Mouse (Mus musculus) right cerebral cortex, postnatal 14 days (tissue): ENCODE measurements around the gene Secisbp2l.

ENCODE experiments used
- DNase-seq: peaks from one replicate; pipeline ENCODE4 v3.0.0; 2022

Gene Secisbp2l

DNA sequence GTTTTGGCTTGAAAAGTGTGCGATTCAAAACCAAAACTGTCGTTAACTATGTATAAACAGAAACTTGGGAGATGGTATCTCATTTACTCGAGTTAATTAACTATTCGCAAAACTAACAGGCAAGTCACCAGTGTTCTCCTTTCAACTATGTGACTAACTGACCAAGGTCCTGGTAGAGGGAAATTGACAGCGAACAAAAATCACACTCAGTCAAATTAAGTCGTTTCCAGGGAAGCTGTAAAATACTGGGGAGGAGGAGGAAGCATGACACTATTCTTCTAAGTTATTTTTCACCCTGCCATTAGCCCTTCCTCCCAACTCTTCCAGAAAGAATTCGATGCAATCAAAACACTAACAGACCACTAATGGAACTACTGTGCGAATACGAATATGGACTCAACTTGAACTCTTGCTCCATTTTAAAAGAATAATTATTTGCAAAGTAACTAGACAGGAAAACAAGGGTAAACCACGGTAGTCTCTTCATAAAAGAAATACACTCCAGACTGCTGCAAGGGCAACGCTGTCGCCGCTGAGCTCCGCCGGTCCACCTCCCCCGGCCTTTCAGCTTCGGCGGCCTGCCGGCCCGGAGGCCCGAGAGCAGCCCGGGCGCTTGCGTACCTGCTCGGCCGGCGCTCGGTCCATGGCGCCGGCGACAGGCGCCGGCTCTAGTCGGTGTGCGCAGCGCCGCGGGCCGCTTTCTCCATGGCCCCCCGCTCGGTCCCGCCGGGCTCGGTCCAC, 522 bp downstream of the Secisbp2l start:
- no peak for DNase-seq

GRCm38 (mm10) chr2:125781006-125781405, 1.7 kb downstream of the Secisbp2l start:
- DNase-seq, result no peak

- no peak for DNase-seq
Measured at GRCm38 (mm10) chr2:125778380-125778779, 4.3 kb downstream of the Secisbp2l start.

- DNase-seq, result no peak
Measured at GRCm38 (mm10) chr2:125777018-125777417, 5.7 kb downstream of the Secisbp2l start.

GRCm38 (mm10) chr2:125775661-125776060, 7.0 kb downstream of the Secisbp2l start:
- DNase-seq, result no peak

GRCm38 (mm10) chr2:125774846-125775245, 7.8 kb downstream of the Secisbp2l start:
- DNase-seq, result no peak

GRCm38 (mm10) chr2:125765029-125765428, 17.6 kb downstream of the Secisbp2l start:
- DNase-seq, result no peak

DNA sequence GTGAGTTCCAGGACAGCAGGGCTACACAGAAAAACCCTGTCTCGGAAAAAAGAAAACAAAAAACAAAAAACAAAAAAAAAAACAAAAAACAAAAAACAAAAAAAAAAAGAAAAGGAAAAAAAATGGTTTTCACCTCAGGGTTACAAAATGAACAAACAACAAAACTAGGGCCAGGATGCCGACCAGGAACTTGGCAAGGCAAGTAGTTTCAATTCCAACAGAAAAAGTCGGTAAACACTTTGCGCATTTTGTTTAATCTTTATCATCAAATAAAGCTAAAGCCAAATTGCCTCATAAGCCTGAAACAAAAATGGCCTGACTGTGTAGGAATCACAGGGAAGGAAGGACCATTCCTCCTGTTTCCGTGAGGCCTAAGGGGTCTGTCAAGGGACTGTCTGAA, 18.1 kb downstream of the Secisbp2l start:
- no peak for DNase-seq

DNA sequence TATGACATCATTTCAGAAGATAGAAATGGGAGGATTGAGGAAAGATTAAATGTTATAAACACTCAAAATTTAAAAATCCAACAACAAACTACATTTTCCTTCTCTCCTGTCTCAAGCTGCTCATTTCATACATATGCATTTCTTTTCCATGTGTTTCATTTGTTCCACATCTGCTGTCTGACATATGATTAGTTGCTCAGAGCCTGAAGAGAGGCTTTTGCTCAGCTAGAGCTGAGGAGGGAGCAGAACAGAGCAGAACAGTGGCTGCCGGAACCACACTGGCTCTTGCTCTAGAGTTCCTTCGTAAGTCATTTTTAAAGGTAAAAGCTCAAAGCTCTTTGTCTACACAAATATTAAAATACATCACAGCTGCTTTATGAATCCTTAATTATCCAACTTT, 33.3 kb downstream of the Secisbp2l start:
- no peak for DNase-seq

- no peak for DNase-seq
Measured at GRCm38 (mm10) chr2:125739338-125739737, 43.3 kb downstream of the Secisbp2l start.

- DNase-seq, result no peak
Measured at GRCm38 (mm10) chr2:125738718-125739117, 44.0 kb downstream of the Secisbp2l start.

- DNase-seq, result no peak
Measured at GRCm38 (mm10) chr2:125736025-125736343, 46.7 kb downstream of the Secisbp2l start.

DNA sequence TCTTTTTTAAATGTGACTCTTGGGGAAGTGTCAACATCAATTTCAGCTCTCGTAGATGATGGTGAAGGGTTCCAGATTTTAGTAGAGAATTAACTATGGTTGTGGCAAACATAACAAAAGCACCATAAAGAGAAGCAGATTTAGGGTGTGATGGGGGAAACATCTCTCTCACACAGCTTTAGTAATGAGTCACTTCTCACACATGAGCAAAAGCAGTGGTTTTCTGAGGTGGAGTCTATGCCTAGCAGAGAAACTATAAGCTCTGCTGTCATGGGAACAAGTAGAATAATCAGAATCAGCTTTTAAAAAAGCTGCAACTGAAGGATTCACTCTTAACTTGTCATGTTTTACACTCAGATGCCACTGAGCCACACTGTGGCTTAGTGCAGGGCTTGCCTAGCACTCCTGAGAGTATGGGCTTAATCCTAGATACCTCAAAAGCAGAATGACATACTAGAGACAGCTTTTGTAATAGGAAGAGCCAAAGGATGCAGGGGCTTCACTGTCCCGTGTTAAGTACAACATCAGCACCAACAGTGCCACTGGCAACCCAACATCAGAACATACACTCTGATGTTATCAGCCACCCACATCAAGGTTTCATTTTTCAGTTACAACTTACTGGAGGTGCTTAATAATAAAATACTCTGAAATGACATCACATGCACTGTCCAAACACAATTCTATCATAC, 47.2 kb downstream of the Secisbp2l start:
- DNase-seq, result no peak

- DNase-seq, result no peak
Measured at GRCm38 (mm10) chr2:125734741-125735140, 47.9 kb downstream of the Secisbp2l start.

DNA sequence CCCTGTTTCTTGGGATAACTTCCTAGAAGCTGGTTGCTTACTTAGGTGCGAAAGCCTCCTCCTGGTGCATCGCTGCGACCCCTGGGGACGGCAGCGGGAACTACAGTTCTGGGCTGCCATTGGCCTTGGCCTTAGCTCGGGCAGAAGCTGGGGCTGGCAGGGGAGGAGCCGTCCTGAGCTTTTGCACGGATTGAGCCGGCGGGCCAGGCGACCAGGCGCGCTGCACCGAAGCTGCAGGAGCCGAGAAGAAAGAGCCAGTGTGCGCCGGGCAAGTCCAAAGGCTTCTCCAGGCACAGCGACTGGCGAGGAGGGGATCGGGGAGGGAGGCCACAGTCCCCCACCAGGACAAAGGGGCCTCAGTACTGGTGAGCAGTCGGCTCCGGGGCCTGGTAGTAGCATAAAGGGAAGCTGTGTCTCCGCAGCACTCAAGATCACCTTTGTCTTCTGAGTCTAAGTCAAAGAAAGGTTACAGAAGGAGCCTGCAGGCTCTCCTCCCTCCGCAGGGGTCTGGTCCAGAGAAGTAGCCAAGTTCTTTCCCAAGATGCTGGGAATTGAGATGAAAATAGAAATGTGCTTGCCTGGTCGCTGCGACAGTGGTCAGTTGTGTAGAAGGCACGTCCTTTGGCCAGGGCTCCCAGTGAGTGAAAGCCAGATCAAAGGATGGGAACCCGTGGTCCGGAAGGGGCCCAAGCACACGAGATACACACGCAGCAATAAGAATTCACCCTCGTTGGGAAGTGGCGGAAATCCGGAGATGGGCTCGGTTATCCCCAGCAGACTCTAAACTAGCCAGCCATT, 50.7 kb downstream of the Secisbp2l start:
- DNase-seq, result peak; percentile 93

- no peak for DNase-seq
Measured at GRCm38 (mm10) chr2:125724546-125725114, 58.0 kb downstream of the Secisbp2l start.

DNA sequence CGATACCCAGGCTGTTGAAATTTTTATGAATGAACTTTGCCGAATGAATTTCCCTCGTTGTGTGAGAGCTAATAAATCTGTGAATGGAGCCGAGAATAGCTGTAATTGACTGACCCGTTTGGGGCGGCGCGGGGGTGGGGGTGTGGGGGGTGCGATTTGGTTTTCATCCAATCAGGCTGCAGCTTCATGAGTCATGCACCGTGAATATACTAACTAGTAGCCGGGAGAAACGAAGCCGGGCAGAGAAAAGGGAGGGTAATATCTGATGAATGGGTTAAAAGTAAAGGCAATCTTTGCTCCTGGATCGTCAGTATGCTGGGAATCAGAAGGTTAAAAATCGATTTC, 58.6 kb downstream of the Secisbp2l start, which contains the start of gene Shc4:
Gene Shc4, minus strand, starts transcription at position 63 of the 345 bp plus-strand sequence.
- peak; percentile 22 for DNase-seq

DNA sequence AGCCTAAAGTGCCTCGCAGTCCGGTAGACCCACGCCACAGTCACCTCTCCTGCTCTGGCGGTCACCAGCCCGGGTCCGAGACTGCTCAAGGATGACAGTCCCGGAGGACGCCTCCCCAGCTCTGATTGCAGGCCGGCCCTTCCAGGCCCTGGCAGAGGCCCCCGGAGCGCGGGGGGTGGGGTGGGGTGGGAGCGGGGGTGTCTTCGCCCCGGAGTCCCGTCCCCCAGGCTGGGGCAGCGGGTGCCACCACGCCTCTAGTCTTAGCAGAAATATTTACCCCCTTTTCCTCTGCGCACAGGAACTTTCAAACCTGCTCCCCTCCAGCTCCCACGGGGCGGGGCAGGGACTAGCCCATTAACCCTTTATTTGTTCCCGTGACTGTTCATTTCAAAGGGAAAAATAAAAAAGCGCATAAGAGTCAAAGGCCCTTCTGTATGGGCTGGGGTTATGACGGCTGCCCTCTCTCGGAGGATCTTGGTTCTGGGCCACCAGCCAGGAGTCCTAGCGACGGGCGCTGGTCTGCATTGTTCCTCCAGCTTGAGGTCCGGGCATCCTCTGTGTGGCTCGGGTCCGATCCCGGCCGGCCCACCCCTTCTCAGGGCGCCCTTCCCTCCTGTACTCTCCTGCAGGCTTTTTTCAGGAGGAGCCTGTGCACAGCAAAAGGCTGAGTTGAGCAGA, 59.1 kb downstream of the Secisbp2l start:
- peak; percentile 33 for DNase-seq

- DNase-seq, result no peak
Measured at GRCm38 (mm10) chr2:125723086-125723407, 59.6 kb downstream of the Secisbp2l start.

DNA sequence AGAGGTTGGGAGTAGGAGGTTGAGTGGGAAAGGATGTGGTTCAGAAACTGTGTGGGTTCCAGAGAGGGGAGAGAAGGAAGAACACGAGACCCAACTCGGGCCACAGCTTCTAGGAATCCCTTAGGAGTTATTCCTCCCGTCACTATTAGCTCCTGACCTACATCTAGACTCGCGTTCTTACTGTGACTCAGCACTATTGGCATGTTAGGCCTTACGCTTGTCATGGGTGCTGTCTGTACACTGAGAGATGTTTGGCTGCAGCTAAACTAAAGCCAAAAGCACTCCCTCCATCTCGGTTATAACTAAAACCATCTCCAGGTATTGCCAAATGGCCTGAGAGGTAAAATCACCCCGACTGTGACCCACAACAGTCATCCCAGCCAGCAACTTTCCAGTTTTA, 66.1 kb downstream of the Secisbp2l start:
- no peak for DNase-seq

DNA sequence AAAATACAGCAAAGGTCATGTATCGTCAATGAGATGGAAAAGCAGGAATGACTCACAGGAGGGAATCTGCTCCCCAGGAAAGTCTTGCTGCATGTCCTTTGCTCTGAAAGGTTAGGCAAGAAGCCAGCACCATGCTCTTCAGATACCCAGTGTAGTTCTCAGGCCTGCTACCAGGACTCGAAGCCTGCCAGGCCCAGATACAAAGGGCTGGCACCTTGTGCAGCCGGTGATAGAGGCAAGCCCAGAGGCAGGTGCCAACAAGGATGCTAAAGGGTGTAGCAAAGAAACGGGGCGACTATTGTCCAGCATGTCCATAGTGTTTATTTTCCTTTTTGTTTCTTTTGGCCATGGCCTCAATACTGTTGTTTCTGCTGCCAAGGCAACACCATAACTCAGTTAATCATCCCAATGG, 76.2 kb downstream of the Secisbp2l start:
- no peak for DNase-seq

DNA sequence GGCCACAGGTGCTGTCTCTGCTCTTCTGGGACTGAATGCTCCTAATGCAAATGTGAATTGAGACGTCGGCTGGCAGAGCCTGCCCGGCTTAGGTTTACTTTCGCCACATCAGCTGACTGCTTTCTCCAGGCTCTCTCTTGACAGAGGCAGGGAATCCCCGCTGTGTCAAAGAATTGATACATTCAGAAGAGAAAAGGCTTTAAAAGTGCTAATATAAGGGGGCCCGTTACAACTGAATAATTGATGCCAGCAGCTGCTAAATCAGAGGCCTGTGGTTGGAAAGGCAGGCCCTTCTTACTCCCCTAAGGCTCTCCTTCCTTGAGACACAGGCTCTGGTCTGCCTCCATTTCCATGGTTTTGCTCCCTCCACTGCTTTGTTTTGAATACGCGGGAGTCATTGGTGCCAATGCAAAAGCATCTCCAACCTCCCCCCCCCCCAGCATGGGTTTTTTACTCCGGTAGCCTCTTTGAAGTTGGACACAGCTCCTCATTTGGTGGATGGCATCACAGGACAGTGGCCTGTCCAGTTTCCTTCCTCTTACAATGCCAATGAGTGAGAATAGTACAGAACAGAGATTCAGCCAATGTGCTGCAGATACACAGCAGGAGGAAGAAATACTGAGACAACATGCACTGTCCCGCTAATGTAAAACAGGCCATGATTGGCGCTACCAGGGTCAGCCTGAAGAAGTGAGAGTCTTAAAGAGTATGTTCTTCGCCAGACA, 77.6 kb downstream of the Secisbp2l start:
- no peak for DNase-seq
